Mouse (Mus musculus) CH12.LX (cell line): Measurements from ENCODE around the gene Spink4.

Experiments used
- NRF1 ChIP-seq: IDR thresholded peaks from 2 replicates; pipeline ENCODE4 v1.6.1; 2014; ENCODE audit warnings: low read depth, mild to moderate bottlenecking, inconsistent platforms, low read length, improper control_type of control experiment, moderate library complexity
- POLR2A ChIP-seq: IDR thresholded peaks from 2 replicates; pipeline ENCODE4 v1.6.1; 2011; ENCODE audit warnings: low read depth, mild to moderate bottlenecking, improper control_type of control experiment, low read length
- RCOR1 ChIP-seq: conservative IDR thresholded peaks from 2 replicates; pipeline ENCODE4 v1.6.1; 2012; ENCODE audit warnings: low read depth, mild to moderate bottlenecking, inconsistent platforms, low read length, improper control_type of control experiment

GRCm38 (mm10) chr4:40920576-40920975, 724 bp downstream of the Spink4 start:
- TF ChIP-seq POLR2A = no peak
- TF ChIP-seq NRF1 = no peak
- TF ChIP-seq RCOR1 = no peak
